Mouse (Mus musculus): ENCODE data around the gene Rad54l2. TPM values are rescaled to one million over a fixed set of nuclear protein-coding genes. Genes with fewer than 3 reads are reported as not detected.

Gene Rad54l2
- 1 to 10 TPM; 5.7 to 5.8 TPM for total RNA-seq (2021)
- long read RNA-seq, experiment 1, partial matches to known transcripts, result 0 of 2 reads
- long read RNA-seq, experiment 1, other reads (novel, unspliced or antisense), result 2 of 2 reads
- long read RNA-seq, experiment 2, partial matches to known transcripts, result 0 of 1 reads
- long read RNA-seq, experiment 2, other reads (novel, unspliced or antisense), result 1 of 1 reads

GRCm38 (mm10) chr9:106788812-106789321 lies at the start of gene Rad54l2:
Rad54l2 (minus strand) TSS chr9:106789194.
- DNase-seq, result peak; percentile 83

- peak; percentile 80 for DNase-seq
Measured at GRCm38 (mm10) chr9:106822381-106823104, 33.5 kb upstream of the Rad54l2 start.

DNA sequence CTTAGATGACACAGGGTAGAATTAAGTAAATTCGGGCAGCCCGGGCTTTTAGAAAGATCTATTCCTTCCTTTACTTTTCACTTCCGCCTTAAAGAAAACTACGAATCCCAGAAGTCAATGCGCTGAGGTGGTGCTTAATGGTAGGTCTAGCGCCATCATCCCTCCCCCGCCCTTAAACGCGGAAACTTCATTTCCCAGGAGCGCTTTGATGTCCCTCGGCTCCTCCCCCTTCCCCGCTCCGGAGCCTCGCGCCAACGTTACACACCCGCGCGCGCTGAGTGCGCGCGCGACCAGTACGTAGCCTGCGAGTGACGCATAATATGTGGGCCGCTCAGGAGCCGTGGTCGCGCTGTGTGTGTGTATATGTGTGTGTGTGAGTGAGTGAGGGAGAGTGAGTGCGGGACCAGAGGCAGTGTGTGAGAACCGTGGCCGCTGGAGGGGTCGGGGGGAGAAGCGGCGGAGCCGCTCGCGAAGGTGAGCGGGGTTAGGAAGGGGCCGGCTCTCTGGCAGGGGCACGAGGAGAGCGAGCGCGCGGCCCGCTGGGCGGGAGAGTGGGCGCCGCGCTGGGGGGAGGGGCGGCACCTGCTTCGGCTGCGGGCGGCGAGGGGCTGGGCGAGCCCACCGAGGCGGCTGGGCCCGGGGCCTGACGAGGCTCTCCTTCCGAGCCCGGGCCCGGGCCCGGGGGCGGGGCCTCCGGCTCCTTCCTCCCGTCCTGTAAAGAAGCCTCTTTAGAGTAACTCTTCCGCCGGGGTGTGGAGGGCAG lies 32.8 kb upstream of the Rad54l2 start, which contains the start of gene Dcaf1:
TSS of gene Dcaf1 (plus strand) at position 257 of the 763 bp plus-strand sequence.
- DNase-seq, result peak; percentile 93

GRCm38 (mm10) chr9:106821050-106821617 lies 32.1 kb upstream of the Rad54l2 start:
- no peak for DNase-seq

DNA sequence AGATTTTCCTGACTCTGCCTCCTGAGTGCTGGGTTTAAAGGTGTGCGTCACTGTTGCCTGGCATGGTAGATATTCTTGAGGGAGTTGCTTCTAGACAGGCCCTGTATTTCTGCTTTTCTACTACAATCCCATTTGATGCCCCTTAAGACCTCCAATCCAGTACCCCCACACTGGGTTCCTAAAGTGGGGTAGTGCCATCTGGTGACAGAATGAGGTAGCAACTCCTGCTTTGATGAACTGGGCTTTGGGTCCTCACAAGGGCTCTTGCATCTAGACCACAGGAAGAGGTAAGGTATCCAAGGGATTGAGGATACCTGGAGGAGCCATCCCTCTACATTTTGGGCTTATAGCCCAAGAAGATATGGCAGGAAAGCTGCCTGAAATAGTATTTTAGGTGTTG lies 30.2 kb upstream of the Rad54l2 start:
- no peak for DNase-seq

GRCm38 (mm10) chr9:106818191-106818590 lies 29.2 kb upstream of the Rad54l2 start:
- DNase-seq, result no peak

DNA sequence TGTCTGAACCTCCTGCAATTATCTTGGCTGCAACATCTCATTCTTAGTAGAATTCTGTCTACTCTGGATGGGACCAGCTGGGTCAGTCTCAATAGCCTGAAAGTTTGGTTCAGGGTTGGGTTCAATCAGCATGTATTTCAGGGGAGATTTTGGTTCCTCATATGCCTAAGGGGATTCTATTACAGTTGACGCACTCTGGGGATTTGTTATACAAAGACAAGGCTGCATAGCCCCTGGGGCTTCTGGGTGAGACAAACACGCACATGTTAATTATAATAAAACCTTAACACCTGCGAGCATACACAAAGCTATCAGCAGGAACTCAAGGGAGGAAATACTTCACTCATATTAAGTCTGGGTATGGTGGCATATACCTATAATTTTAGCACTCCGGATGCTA lies 17.5 kb upstream of the Rad54l2 start:
- no peak for DNase-seq

- no peak for DNase-seq
Measured at GRCm38 (mm10) chr9:106790831-106791230, 1.8 kb upstream of the Rad54l2 start.

- no peak for DNase-seq
Measured at GRCm38 (mm10) chr9:106789363-106789762, 369 bp upstream of the Rad54l2 start.

DNA sequence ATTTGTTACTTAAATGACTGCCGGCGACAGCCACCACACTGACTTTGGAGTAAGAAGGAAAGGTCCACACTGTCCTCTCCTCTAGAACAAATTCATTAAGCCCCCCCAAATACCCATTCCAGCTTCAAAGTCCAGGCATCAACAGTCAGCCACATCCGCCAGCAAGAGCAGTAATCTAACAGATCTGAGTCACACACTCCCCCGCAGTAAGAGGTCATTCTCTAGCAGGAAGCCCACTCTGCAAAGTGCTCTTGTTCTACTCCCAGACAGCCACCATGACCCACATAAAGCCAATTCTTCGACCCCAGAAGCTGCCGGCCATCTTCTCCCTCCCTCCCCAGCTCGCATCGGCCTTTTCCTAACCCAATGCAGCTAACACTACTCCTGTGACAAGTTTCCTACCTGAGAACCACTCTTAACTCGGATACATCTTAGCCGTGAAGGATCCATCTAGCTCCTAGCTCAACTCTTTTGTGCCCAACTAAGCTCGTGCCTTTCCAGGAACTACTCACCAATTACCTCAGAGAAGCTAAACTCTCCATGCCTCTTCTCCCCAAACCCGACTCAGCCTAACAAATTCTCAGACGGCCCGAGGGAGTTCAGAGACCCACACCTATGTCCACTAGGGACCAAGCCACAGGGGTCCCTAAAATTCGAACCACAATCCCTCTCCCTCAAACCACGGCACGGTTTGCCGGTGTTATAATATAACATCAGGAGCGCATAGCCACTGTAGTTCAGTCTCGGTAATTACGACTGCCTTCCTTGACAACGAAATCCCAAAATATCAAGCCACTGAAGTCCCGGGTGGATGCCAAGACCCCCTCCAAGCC lies 799 bp downstream of the Rad54l2 start:
- no peak for DNase-seq

DNA sequence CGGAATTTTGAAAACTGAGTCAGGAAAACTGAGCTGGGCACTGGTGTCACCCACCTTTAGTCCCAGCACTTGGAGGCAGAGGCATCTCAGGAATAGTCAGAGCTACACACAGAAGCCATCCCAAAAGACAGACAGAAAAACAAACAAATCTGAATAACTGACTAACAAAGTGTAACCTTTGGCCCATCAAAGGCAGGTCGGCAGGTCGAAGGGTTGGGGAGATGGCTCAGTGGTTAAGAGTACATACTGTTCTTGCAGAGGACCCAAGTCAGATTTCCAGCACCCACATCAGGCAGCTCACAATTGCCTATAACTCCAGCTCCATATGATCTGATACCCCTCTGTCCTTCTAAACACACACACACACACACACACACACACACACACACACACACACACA lies 3.8 kb downstream of the Rad54l2 start:
- DNase-seq, result no peak

GRCm38 (mm10) chr9:106783554-106783953 lies 5.4 kb downstream of the Rad54l2 start:
- DNase-seq, result no peak

GRCm38 (mm10) chr9:106780086-106780485 lies 8.9 kb downstream of the Rad54l2 start:
- DNase-seq, result no peak

- no peak for DNase-seq
Measured at GRCm38 (mm10) chr9:106778319-106778718, 10.7 kb downstream of the Rad54l2 start.

DNA sequence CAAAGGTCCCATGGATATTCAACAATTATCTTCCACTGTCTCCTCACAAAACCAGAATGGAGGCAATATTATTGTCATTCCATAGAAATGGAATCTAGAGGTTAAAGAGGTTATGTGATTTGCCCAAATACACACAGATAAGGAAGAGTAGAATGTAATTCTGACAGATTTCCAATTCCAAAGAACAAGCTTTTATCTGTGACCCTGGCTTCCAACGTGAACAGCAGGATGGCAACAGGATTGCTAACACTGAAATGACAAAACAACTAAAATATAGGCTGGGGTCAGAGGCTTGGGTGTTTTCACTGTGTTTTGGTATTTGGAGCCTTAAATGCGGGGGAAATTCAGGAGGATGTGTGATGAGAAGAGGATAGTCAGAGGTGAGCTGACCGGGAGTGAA lies 11.6 kb downstream of the Rad54l2 start:
- DNase-seq, result no peak

GRCm38 (mm10) chr9:106776116-106776515 lies 12.9 kb downstream of the Rad54l2 start:
- no peak for DNase-seq

DNA sequence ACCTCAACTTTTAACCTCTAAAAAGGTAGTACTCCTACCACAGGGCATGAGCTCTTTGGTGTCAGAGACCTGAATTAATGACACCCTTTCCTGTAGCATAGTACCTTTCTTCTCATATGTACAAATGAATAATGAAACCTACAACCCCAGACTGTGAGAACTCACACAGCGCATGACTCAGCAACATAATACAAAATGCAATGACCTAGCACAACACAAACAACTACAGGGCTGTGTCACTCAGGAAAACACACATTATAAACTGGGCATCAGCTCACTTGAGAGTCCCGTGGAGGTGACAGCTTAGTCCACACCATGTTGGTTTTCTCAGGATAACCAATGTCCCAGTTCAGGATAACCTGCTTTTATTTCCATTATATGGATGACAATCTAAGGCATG lies 17.2 kb downstream of the Rad54l2 start:
- no peak for DNase-seq

DNA sequence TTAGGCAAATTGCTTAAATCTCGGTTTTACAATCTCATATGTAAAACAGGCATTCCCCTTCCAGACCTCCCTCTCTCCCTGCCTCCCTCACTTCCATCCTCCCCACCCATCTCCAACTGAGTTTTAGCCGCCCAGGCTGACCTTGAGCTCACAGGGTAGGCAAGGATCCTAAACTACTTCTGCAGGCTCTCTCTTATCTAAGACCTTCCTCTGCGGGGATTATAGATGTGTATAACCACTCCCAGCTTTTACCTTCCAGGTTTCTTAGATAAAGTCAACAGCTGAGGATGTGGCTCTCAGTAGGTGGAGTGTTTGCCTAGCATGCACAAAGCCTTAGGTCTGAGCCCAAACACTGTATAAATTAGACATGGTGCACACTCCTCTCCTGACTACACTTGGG lies 18.8 kb downstream of the Rad54l2 start:
- DNase-seq, result no peak

- no peak for DNase-seq
Measured at GRCm38 (mm10) chr9:106769781-106770180, 19.2 kb downstream of the Rad54l2 start.

DNA sequence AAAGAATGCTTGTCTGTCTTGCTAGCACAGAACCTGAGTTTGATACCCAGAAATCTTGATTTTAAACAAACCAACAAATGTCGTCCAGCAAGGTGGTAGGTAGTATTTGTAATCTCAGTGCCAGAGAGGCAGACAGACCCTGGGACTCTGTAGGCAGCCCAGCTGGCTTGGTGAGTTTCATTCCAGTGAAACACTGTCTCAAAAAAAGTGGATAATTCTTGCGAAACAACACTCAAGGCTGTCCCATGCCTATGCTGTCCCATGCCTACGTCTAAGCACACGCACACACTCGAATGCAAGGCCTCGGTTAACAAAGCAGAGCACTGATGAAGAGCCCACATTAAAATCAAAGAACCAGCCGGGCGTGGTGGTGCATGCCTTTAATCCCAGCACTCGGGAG lies 32.6 kb downstream of the Rad54l2 start:
- no peak for DNase-seq

- no peak for DNase-seq
Measured at GRCm38 (mm10) chr9:106755776-106756175, 33.2 kb downstream of the Rad54l2 start.

DNA sequence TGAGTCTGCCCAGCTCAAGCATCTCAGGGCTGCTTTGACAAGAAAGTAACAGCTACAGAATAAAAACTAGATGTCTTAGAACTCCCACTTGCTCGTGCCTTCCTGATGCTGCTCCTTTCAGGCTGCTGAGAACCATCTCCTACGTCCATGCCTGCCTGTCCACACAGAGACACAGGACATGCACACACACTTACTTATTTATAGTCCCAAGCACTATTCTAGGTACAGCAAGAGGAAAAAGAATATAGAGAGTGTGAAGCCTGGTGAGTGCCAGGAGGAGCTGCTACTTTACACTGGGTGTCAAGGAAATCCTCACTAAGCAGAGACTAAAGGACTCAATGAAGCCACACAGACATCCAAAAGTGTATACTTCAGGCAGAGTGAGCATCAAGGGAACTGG lies 34.7 kb downstream of the Rad54l2 start:
- no peak for DNase-seq

Data from gastrocnemius, postnatal 25 days (tissue).